Mouse (Mus musculus): ENCODE results near the gene Tmem131. TPM values are rescaled to one million over a fixed set of nuclear protein-coding genes. Genes with fewer than 3 reads are reported as not detected.
"Not testable (repeated sequence)": the region's sequence is repeated elsewhere in the genome, so short reads cannot be mapped to it uniquely, and the experiment has no call there.

Tmem131 gene
- polyA plus RNA-seq, 1 experiment from 2014 or later = 9.0 TPM

GRCm38 (mm10) chr1:36903376-36904083 is 39.9 kb downstream of the Tmem131 start:
- no peak for ATAC-seq (replicated peaks; ENCODE audit: extremely low read depth, insufficient read depth, low FRiP score)
- Histone ChIP-seq H3K4me2 (ENCODE audit: low read depth, low read length) (no peak overlapping the region), H3K9me3 (replicated peaks; ENCODE audit: control insufficient read depth, low read length) (no peaks in the 10 kb centered on the region), H3K27ac (ENCODE audit: low read length) (no peak overlapping the region), H3K4me1 (ENCODE audit: control insufficient read depth, insufficient read depth, low read length) (peaks cover 16% of the 10 kb centered on the region), H3K27me3 (ENCODE audit: control insufficient read depth, insufficient read depth, low read length) (no peaks in the 10 kb centered on the region), H3K4me3 (ENCODE audit: low read length) (no peak overlapping the region), H3K36me3 (ENCODE audit: control insufficient read depth, insufficient read depth) (0 out of 2 replicates have a peak, but pooled peaks cover 5% of the 10 kb centered on the region), H3K9ac (ENCODE audit: low read length) (no peak overlapping the region)
- WGBS = 92% methylated on average over 15 of the region's 15 CpGs

- Histone ChIP-seq H3K9me3 (replicated peaks; ENCODE audit: control insufficient read depth, low read length) (no peaks in the 10 kb centered on the region), H3K4me3 (ENCODE audit: low read length) (no peak overlapping the region), H3K4me2 (ENCODE audit: low read depth, low read length) (no peak overlapping the region), H3K9ac (ENCODE audit: low read length) (no peak overlapping the region), H3K27me3 (ENCODE audit: control insufficient read depth, insufficient read depth, low read length) (no peaks in the 10 kb centered on the region), H3K27ac (ENCODE audit: low read length) (no peak overlapping the region; the same call in 1 of the 2 replicates), H3K36me3 (ENCODE audit: control insufficient read depth, insufficient read depth) (0 out of 2 replicates have a peak, but pooled peaks cover 5% of the 10 kb centered on the region), H3K4me1 (ENCODE audit: control insufficient read depth, insufficient read depth, low read length) (peaks cover 14% of the 10 kb centered on the region)
- ATAC-seq (replicated peaks; ENCODE audit: extremely low read depth, insufficient read depth, low FRiP score) = no peak
- 80% methylated on average over 11 of the region's 11 CpGs for WGBS
Observed at GRCm38 (mm10) chr1:36902533-36903315, 40.7 kb downstream of the Tmem131 start.

GRCm38 (mm10) chr1:36899622-36900021 is 43.8 kb downstream of the Tmem131 start:
- no peak for ATAC-seq (replicated peaks; ENCODE audit: extremely low read depth, insufficient read depth, low FRiP score)
- H3K4me3 ChIP-seq (ENCODE audit: low read length) = no peak overlapping the region
- H3K27me3 ChIP-seq (ENCODE audit: control insufficient read depth, insufficient read depth, low read length) = no peaks in the 10 kb centered on the region
- WGBS = 94% methylated on average over 2 of the region's 2 CpGs
- H3K9me3 ChIP-seq (replicated peaks; ENCODE audit: control insufficient read depth, low read length) = no peaks in the 10 kb centered on the region
- no peak overlapping the region for H3K4me2 ChIP-seq (ENCODE audit: low read depth, low read length)
- peaks cover 6% of the 10 kb centered on the region for H3K4me1 ChIP-seq (ENCODE audit: control insufficient read depth, insufficient read depth, low read length)
- no peaks in the 10 kb centered on the region for H3K36me3 ChIP-seq (ENCODE audit: control insufficient read depth, insufficient read depth)
- H3K9ac ChIP-seq (ENCODE audit: low read length) = no peak overlapping the region
- H3K27ac ChIP-seq (ENCODE audit: low read length) = no peak overlapping the region

GRCm38 (mm10) chr1:36896423-36896822 is 47.0 kb downstream of the Tmem131 start:
- 86% methylated on average over 4 of the region's 4 CpGs for WGBS
- Histone ChIP-seq H3K4me3 (ENCODE audit: low read length) (no peak overlapping the region), H3K9me3 (replicated peaks; ENCODE audit: control insufficient read depth, low read length) (no peaks in the 10 kb centered on the region), H3K9ac (ENCODE audit: low read length) (no peak overlapping the region), H3K27ac (ENCODE audit: low read length) (no peak overlapping the region), H3K4me1 (ENCODE audit: control insufficient read depth, insufficient read depth, low read length) (peaks cover 2% of the 10 kb centered on the region), H3K36me3 (ENCODE audit: control insufficient read depth, insufficient read depth) (no peaks in the 10 kb centered on the region), H3K27me3 (ENCODE audit: control insufficient read depth, insufficient read depth, low read length) (no peaks in the 10 kb centered on the region), H3K4me2 (ENCODE audit: low read depth, low read length) (no peak overlapping the region)
- ATAC-seq (replicated peaks; ENCODE audit: extremely low read depth, insufficient read depth, low FRiP score) = no peak

DNA sequence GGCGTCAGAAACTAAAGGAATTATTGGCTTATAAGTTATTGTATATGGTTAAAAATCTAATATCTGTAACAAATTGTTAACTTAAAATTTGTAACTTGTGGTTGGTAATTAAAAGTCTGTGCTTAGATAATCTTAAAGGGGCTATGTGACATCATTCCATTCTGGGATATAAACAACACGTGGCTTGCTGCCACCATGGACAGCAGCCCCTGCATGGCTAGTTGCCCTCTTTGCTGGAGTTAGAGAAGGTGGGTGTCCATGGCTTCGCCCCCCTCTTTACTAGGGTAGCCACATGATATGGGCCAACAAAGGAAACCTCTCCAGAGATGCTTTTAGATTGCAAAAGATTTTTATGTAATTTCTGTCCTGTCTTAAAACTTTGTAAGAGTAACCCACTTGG is 48.0 kb downstream of the Tmem131 start:
- no peak for ATAC-seq (replicated peaks; ENCODE audit: extremely low read depth, insufficient read depth, low FRiP score)
- H3K27ac ChIP-seq (ENCODE audit: low read length) = no peak overlapping the region
- H3K4me1 ChIP-seq (ENCODE audit: control insufficient read depth, insufficient read depth, low read length) = peaks cover 11% of the 10 kb centered on the region
- no peaks in the 10 kb centered on the region for H3K27me3 ChIP-seq (ENCODE audit: control insufficient read depth, insufficient read depth, low read length)
- no peaks in the 10 kb centered on the region for H3K36me3 ChIP-seq (ENCODE audit: control insufficient read depth, insufficient read depth)
- H3K9me3 ChIP-seq (replicated peaks; ENCODE audit: control insufficient read depth, low read length) = no peaks in the 10 kb centered on the region
- H3K4me3 ChIP-seq (ENCODE audit: low read length) = no peak overlapping the region
- WGBS = 81% methylated on average over 3 of the region's 3 CpGs
- H3K4me2 ChIP-seq (ENCODE audit: low read depth, low read length) = no peak overlapping the region
- H3K9ac ChIP-seq (ENCODE audit: low read length) = no peak overlapping the region

DNA sequence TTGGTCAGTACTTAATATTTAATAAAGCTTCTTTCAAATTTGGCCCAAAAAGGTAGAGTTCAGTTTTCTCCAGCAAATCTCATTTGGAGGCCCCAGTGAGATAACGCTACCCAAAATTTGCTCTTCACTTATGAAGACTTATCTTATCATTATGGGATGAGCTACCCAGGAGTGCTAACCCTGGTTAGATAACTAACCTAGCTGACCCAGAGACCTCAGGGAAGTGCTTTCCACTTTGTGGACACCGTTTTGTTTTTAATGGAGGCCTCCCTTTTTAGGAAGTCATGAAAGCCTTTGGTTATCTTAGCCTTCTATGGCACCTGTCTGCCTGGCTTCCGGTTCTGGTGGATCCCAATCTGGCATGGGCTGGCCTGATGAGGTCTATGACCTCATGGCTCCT is 49.3 kb downstream of the Tmem131 start:
- H3K4me1 ChIP-seq (ENCODE audit: control insufficient read depth, insufficient read depth, low read length) = peaks cover 15% of the 10 kb centered on the region
- 82% methylated on average over 3 of the region's 3 CpGs for WGBS
- H3K27me3 ChIP-seq (ENCODE audit: control insufficient read depth, insufficient read depth, low read length) = no peaks in the 10 kb centered on the region
- no peak overlapping the region for H3K4me3 ChIP-seq (ENCODE audit: low read length)
- H3K4me2 ChIP-seq (ENCODE audit: low read depth, low read length) = no peak overlapping the region
- no peak overlapping the region for H3K9ac ChIP-seq (ENCODE audit: low read length)
- no peak for ATAC-seq (replicated peaks; ENCODE audit: extremely low read depth, insufficient read depth, low FRiP score)
- no peaks in the 10 kb centered on the region for H3K9me3 ChIP-seq (replicated peaks; ENCODE audit: control insufficient read depth, low read length)
- H3K27ac ChIP-seq (ENCODE audit: low read length) = no peak overlapping the region
- H3K36me3 ChIP-seq (ENCODE audit: control insufficient read depth, insufficient read depth) = no peaks in the 10 kb centered on the region

DNA sequence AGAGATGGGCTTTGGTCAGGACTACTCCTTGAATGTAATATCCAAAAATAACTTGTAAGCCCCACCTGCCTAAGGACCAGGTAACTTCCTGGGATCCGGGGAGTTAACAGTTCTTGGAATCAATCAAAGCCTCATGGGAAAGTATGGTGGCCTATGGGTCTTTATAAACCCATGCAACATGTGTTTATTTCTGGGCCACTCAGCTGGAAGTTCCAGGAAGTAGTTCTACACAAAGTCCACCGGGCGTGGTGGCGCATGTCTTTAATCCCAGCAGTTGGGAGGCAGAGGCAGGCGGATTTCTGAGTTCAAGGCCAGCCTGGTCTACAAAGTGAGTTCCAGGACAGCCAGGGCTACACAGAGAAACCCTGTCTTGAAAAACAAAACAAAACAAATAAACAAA is 49.7 kb downstream of the Tmem131 start:
- ATAC-seq (replicated peaks; ENCODE audit: extremely low read depth, insufficient read depth, low FRiP score); H3K9me3 ChIP-seq (replicated peaks; ENCODE audit: control insufficient read depth, low read length); H3K27ac ChIP-seq (ENCODE audit: low read length); H3K27me3 ChIP-seq (ENCODE audit: control insufficient read depth, insufficient read depth, low read length); H3K4me2 ChIP-seq (ENCODE audit: low read depth, low read length); H3K4me3 ChIP-seq (ENCODE audit: low read length); H3K9ac ChIP-seq (ENCODE audit: low read length); H3K36me3 ChIP-seq (ENCODE audit: control insufficient read depth, insufficient read depth): not testable (repeated sequence)
- 95% methylated on average over 5 of the region's 5 CpGs for WGBS
- peaks cover 15% of the 10 kb centered on the region for H3K4me1 ChIP-seq (ENCODE audit: control insufficient read depth, insufficient read depth, low read length)

DNA sequence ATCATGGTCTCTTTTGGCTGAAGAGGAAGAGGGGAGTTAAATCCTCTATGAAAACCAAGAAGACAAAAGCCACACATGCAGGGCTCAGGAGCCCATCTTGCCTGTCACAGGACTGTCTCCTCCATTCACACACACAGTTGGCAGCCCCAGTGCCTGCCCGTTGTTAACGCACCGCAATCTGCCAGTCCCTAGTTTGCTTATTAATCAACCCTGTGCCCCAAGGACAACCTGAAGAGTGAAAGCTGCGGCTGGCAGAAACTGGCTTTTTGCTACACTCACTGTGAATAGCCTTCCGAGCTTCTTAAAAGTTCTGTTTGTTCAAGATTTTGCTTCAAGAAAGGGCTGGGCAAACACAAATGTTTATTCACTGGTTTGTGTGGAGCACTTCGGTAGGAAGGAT is 50.3 kb downstream of the Tmem131 start:
- WGBS = 76% methylated on average over 6 of the region's 6 CpGs
- H3K27me3 ChIP-seq (ENCODE audit: control insufficient read depth, insufficient read depth, low read length) = no peaks in the 10 kb centered on the region
- no peak for ATAC-seq (replicated peaks; ENCODE audit: extremely low read depth, insufficient read depth, low FRiP score)

GRCm38 (mm10) chr1:36892461-36892860 is 51.0 kb downstream of the Tmem131 start:
- no peak for ATAC-seq (replicated peaks; ENCODE audit: extremely low read depth, insufficient read depth, low FRiP score)
- H3K27me3 ChIP-seq (ENCODE audit: control insufficient read depth, insufficient read depth, low read length) = no peaks in the 10 kb centered on the region
- H3K9me3 ChIP-seq (replicated peaks; ENCODE audit: control insufficient read depth, low read length) = no peaks in the 10 kb centered on the region
- H3K4me2 ChIP-seq (ENCODE audit: low read depth, low read length) = no peak overlapping the region
- no peak overlapping the region for H3K27ac ChIP-seq (ENCODE audit: low read length)
- no peaks in the 10 kb centered on the region for H3K36me3 ChIP-seq (ENCODE audit: control insufficient read depth, insufficient read depth)
- no peak overlapping the region for H3K9ac ChIP-seq (ENCODE audit: low read length)
- peaks cover 22% of the 10 kb centered on the region for H3K4me1 ChIP-seq (ENCODE audit: control insufficient read depth, insufficient read depth, low read length)
- H3K4me3 ChIP-seq (ENCODE audit: low read length) = no peak overlapping the region
- 70% methylated on average over 3 of the region's 3 CpGs for WGBS

More for the DNA sequence above, 50.3 kb downstream of the Tmem131 start:
- H3K9me3 ChIP-seq (replicated peaks; ENCODE audit: control insufficient read depth, low read length) = no peaks in the 10 kb centered on the region
- no peak overlapping the region for H3K27ac ChIP-seq (ENCODE audit: low read length)
- H3K9ac ChIP-seq (ENCODE audit: low read length) = no peak overlapping the region
- no peaks in the 10 kb centered on the region for H3K36me3 ChIP-seq (ENCODE audit: control insufficient read depth, insufficient read depth)
- H3K4me2 ChIP-seq (ENCODE audit: low read depth, low read length) = no peak overlapping the region
- H3K4me1 ChIP-seq (ENCODE audit: control insufficient read depth, insufficient read depth, low read length) = peaks cover 15% of the 10 kb centered on the region
- H3K4me3 ChIP-seq (ENCODE audit: low read length) = no peak overlapping the region

All from heart, embryonic 16.5 days (tissue).